23 mouse cellular contexts compared by ENCODE assay signal in the genomic region with DNA sequence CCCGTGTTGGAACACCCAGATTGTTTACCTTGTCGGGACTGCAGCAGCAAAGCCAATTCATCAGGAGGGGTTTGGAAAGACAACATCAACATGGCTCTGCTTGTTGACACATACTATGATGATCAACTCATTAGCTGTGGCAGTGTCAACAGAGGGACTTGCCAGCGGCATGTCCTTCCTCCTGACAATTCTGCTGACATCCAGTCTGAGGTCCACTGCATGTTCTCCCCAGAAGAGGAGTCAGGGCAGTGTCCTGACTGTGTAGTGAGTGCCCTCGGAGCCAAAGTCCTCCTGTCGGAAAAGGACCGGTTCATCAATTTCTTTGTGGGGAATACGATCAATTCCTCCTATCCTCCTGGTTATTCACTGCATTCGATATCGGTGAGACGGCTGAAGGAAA.
"Had no signal": no experiment of that assay in that cellular context is flagged by ENCODE, and none has a peak within 500 bp of the region (broad histone marks: within the 10 kb centered on the region; RNA-seq: fewer than 3 reads in every experiment).

No protein-coding gene starts in this region.

- DNase-seq: gastrocnemius, postnatal 25 days; heart, adult 18-20 months; heart, postnatal 10 days; heart, postnatal 4 days; kidney, adult 11 months; kidney, adult 2 months; kidney, adult 9 months; kidney, postnatal 14 days; kidney, postnatal 36 days; layer of hippocampus, adult 9-11 months; layer of hippocampus, postnatal 36 days had no signal

- H3K4me1 ChIP-seq: heart, embryonic 10.5 days; hindbrain, embryonic 10.5 days; hindbrain, embryonic 12.5 days; limb, embryonic 13.5 days; limb, embryonic 15.5 days had no signal

- H3K9ac ChIP-seq: heart, embryonic 12.5 days; hindbrain, embryonic 12.5 days; hindbrain, embryonic 14.5 days; kidney, embryonic 15.5 days; limb, embryonic 13.5 days; limb, embryonic 15.5 days had no signal

- H3K4me2 ChIP-seq: heart, embryonic 12.5 days; hindbrain, embryonic 12.5 days; hindbrain, embryonic 14.5 days; kidney, embryonic 15.5 days; limb, embryonic 13.5 days; limb, embryonic 15.5 days had no signal

- ATAC-seq: forebrain, embryonic 16.5 days; hindbrain, embryonic 16.5 days; inflammation-experienced regulatory T-cells, adult 6 months; intestine, embryonic 16.5 days had no signal

- H3K27me3 ChIP-seq: heart, embryonic 12.5 days; hindbrain, embryonic 12.5 days; kidney, embryonic 15.5 days; limb, embryonic 13.5 days; limb, embryonic 15.5 days had no signal

- H3K36me3 ChIP-seq: heart, embryonic 10.5 days; heart, embryonic 12.5 days; hindbrain, embryonic 10.5 days; hindbrain, embryonic 12.5 days; limb, embryonic 13.5 days; limb, embryonic 15.5 days had no signal

- H3K9me3 ChIP-seq: heart, embryonic 10.5 days; heart, embryonic 12.5 days; hindbrain, embryonic 10.5 days; hindbrain, embryonic 12.5 days; kidney, embryonic 15.5 days; limb, embryonic 13.5 days; limb, embryonic 15.5 days had no signal

- H3K27ac ChIP-seq: heart, embryonic 10.5 days; hindbrain, embryonic 10.5 days; hindbrain, embryonic 12.5 days; hindbrain, embryonic 14.5 days; limb, embryonic 13.5 days; limb, embryonic 15.5 days had no signal

- H3K4me3 ChIP-seq: heart, embryonic 10.5 days; heart, embryonic 12.5 days; hindbrain, embryonic 10.5 days; hindbrain, embryonic 12.5 days; kidney, embryonic 15.5 days; limb, embryonic 13.5 days; limb, embryonic 15.5 days had no signal
